Mouse (Mus musculus) MEL-GATA-1-ER (cell line): ENCODE data around the gene Trpv4.

ENCODE experiments used
- DNase-seq: peaks from one replicate; pipeline ENCODE4 v3.0.0-alpha.2; 2012; ENCODE audit warnings: low read depth; ENCODE audit errors: extremely low read depth

The Trpv4 gene

DNA sequence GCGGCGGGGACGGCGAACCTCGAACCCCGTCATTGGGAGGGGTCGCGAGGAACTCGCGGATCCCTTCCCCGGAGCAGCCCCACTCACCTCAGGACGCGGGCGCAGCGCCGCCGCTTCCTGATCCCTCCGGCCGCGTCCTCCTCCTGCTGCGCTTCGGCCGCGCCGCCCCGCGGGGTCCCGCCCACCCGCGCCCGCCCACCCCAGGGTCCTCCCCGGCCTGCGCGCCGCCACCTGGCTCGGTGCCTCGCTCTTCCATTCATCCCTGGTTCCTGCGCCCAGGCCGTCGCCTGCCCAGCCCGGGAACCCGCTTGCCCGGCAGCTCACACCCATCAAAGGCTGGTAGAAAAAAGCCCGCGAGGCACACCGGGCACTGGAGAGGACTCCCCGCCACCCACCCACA, at the start of gene Trpv4:
Trpv4 (minus strand) TSS at position 167 of the 400 bp plus-strand sequence.
- DNase-seq = no peak

GRCm38 (mm10) chr5:114707265-114708068, 49.2 kb upstream of the Trpv4 start, which contains the start of gene Tchp:
Gene Tchp, plus strand, starts transcription at chr5:114707760.
- peak; percentile 80 for DNase-seq

DNA sequence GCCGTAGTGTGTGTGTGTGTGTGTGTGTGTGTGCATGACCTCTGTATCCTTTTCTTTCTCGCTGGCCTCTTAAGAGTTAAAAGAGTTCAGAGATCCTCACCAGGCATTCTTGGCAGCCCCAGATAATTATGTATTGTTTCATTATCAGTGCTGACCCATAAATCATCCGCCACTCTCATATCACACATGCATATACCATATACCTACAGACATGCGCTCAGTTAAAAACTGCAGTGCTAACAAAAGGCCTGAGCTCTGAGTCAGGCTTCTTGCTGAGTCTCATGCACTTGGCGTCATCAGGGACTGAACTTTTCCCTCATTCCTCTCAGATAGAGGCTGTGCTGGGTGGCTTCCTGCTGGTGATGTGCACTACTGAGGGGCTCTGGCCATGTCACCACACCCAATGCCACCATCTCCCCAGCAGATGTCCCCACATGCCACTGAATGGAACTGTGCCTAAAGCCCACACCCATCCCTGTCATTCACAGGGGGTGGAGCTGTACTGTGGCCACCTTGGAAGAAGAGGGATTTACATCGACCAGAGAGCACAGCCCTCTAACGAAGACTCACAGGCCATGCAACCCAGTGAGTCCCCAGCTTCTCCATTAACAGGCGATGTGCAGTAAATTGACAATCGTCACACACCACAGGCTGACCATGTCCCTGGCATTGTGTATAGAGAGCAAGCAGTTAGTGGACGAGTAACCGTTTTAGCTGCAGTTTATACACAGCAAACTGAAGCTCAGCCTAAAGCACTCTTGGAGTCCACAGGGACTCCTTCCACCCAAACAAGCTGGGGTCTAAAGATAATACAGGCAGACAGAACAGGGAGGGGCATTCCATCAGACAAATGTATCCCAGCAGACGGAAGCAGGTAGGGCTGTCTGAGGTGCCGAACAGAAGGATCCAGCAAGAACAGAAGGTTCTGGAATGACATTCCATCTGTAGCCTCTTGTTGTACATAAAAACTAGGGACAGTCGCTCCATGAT, 44.5 kb upstream of the Trpv4 start:
- DNase-seq = no peak

DNA sequence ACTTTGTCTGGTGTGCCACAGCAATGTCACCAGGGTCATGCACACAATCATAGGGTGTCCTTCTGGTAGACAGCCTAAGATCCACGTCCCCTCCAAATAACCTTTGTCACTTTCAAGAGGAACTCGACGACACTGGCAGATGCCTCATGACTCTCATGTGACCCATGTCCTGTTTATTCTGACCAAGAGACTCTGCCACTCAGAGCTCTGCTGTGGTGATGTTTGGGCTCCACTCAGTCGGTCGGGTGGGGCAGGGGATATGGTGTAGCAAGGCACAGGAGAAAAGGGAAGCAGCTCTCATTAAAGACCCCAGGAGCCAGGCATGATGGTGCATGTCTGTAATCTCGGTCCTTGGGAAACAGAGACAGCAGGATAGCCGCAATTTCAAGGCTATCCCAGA, 40.8 kb upstream of the Trpv4 start:
- no peak for DNase-seq

- DNase-seq = no peak
Observed at GRCm38 (mm10) chr5:114698044-114698746, 40.0 kb upstream of the Trpv4 start.

GRCm38 (mm10) chr5:114696939-114697338, 38.7 kb upstream of the Trpv4 start:
- DNase-seq = peak; percentile 92

- DNase-seq = no peak
Observed at GRCm38 (mm10) chr5:114695775-114696174, 37.6 kb upstream of the Trpv4 start.

- DNase-seq = no peak
Observed at GRCm38 (mm10) chr5:114690633-114691567, 32.7 kb upstream of the Trpv4 start, which contains the start of gene Gltp. Gene Gltp, minus strand, starts transcription at chr5:114690984.

DNA sequence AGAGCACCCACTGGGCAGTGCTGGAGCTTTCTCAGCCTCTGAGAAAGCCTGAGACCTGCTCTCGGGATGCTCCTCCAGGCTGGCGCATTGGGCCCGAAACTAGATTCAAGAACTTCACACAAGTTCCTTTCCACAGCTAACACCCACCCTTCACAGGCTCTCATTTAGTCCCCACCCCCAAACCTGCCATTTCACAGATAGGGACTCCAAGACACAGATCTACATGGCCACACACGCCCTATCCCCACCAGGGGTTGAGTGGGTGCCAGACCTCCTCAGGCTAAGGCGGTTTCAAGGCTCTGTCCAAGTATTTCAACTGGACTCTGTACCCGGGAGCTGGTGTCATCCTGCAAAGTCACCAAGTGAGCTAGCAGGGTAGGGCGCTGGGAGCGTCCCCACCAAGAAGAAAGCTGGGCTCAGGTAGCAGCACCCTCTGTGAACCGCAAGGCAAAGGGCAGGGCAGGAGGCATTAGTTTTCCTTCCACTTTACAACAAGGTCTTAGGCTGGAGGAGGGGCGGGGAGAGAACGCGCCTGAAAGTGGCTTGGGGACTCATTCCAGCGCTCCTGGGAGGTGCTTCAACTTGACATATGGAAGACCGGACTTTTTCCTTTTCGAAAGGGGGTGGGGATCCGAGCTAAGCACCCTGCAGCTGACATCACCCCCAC, 31.6 kb upstream of the Trpv4 start:
- DNase-seq = no peak

DNA sequence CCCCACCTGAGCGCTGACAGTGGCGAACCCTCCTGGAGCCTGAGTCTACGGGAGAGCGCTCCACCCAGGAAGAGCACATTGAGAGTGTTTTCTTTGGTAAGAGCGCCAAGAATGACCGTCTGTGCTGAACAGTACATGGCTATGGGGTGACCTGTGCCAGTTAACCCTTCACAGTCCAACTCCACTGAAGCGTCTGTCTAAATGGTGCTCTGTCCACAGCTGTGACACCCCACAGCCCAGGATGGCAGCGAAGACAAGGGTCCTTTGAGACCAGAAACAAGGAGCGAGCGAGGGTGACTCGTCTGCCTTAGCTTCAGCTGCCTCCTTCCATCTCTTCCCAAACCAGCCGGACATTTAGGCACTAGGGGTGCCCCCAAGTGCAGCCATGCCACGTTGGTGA, 30.5 kb upstream of the Trpv4 start:
- DNase-seq = no peak

DNA sequence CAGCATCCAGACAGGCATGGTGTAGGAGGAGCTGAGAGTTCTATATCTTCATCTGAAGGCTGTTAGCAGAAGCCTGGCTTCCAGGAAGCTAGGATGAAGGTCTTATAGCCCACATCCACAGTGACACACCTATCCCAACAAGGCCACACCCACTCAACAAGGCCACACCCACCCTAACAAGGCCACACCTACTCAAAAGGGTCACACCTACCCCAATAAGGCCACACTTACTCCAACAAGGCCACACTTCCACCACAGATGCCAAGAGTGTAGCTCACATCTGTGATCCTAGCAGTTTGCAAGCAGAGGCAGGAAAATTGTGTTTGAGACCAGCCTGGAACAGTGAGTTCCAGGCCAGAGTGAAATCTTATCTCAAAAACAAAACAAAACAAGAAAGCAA, 29.7 kb upstream of the Trpv4 start:
- DNase-seq = no peak

DNA sequence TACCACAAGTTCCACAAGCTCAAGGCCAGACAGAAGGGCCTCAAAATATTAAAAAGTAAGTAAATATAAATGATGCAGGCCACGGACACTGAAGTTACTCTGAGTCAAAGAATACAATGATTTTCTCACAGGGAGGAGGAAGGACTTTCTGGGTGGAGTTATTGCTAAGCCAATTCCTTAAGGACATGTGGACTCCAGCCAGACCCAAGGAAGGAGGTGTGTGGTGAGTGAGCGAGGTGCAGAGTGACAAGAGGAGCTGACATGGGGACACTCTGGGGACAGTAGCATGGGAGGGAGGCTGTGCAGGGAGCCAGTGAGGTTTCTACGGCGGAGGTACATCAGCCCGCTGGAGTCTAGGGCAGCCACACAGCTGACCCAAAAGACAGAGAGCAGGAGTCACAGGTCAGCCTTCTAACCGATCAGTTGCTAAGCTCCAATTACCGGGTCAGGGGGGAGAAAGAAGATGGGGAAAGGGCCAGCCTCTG, 28.5 kb upstream of the Trpv4 start:
- no peak for DNase-seq

DNA sequence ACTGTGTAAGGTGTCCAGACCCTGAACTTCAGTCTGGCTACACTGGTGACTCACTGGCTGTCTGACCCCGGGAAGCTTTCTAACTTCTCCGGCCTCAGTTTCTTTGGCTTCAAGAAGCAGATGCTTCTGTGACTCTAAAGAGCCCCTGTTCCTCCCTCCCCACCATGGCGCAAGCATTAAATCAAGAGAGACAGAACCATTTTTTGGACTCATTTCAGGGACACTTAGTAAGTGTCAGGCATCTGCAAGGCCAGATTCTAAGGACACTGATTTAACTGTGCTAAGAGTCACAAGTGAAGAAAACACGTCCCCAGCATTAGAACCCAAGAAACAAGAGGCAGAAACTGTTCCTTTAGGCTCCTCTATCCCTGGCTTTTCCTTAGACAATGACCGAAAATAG, 27.8 kb upstream of the Trpv4 start:
- no peak for DNase-seq

DNA sequence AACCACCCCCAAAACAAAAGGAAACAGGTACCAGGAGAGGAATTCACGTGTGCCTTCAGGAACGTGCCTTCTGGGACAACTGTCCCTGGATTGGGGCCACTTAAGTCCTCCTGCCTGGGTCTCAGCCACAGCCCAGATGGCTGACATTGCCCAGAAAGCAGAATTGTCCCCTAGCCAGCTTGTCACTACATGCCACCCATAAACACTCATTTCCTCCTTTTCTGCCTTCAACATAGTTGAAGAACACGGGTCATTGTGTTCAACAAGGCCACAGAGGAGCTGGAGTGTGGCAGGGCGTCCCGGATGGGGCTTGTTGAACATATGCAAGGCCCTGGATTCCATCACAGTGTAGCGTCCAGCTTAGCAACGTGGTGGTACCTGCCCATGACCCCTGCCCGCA, 23.5 kb upstream of the Trpv4 start:
- no peak for DNase-seq

DNA sequence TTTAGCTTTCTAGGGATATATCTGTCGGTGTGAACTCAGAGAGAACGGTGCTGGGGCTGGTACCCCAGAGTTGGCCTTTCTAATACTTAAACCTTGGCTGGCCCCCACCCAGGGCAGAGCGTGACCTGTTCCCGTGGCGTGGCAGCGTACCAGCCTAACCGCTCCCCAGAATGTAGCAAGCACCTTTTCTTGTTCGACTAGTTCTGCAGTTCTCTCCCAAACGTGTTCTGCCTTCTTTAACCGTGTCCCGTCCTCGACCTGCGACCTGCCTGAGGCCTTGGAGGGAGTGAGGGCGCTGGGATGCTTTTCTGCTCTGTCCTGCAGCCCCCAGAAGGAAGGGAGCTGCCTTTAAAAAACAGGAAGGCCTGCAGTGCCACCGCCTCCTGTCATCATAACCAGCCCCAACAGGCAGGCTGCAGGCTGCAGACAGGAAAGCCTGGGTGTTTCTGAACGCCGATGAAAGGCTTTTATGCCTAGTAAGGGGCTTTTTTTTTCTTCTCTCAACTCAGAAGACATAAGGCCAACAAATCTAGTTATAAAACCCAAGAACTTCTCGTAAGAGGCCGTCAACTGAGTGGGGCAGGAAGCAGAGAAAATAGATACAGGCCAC, 22.6 kb upstream of the Trpv4 start:
- no peak for DNase-seq

GRCm38 (mm10) chr5:114679841-114680591, 21.8 kb upstream of the Trpv4 start:
- DNase-seq = no peak

DNA sequence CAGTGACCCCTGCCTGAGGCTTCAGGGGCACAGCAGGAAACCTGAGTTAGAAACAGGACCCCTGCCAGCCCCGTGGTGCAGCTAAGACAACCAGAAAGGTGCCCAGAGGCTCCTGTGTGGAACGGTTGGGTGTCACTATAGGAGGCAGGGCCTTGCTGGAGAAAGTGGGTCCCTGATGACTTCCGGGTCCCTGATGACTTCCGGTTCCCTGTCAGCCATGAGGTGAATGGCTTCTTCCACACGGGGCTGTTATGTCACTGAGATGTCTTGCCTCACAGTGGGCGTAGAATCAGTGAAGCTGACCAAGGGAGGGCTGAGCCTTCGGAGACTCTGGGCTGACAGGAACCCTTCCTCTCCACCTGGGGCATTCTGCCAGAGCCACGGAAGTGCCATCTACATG, 16.4 kb upstream of the Trpv4 start:
- no peak for DNase-seq

DNA sequence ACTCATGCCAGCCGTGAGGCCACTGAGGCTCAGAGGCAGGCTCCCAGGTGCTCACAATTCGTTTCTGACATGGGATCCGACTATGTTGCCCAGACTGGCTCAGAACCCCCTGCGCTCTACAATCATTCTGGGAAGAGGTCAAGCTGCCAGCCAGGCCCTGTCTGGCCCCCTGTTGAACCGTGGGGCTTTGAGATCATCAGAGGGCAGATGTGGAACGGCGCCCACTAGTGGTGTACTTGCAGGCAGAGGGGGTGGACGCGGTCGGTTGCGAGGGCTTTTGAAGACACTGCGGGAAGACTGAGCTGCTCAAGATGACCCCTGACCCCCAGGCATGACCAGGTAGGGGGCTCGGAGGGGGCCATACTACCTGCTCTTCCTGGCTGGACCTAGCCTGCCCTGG, 14.9 kb upstream of the Trpv4 start:
- no peak for DNase-seq

- DNase-seq = no peak
Observed at GRCm38 (mm10) chr5:114669014-114669413, 10.8 kb upstream of the Trpv4 start.
